Mouse (Mus musculus) hindbrain, embryonic 15.5 days (tissue): ENCODE results near the gene Rbm8a. TPM values are rescaled to one million over a fixed set of nuclear protein-coding genes. Genes with fewer than 3 reads are reported as not detected.

Experiments
- ATAC-seq: fragments of 200-750 bp; cut with Nextera tagmentation; 2 replicates; pipeline ENCODE4 v1.8.0; 2017; ENCODE audit warnings: low read depth, moderate number of reproducible peaks, moderate TSS enrichment; ENCODE audit not compliant: low FRiP score
- H3K27ac ChIP-seq: fragments of 300-500 bp; sonication (generic); replicated peaks from 2 replicates; pipeline ENCODE4 v1.5.1; 2015; ENCODE audit warnings: mild to moderate bottlenecking, inconsistent platforms
- H3K27me3 ChIP-seq: fragments of 300-500 bp; sonication (generic); 2 replicates; pipeline ENCODE4 v1.6.1; 2015; ENCODE audit warnings: control low read depth, inconsistent platforms
- H3K36me3 ChIP-seq: fragments of 300-500 bp; sonication (generic); 2 replicates; pipeline ENCODE4 v1.6.1; 2015; ENCODE audit warnings: control low read depth, inconsistent platforms
- H3K4me1 ChIP-seq: fragments of 300-500 bp; sonication (generic); replicated peaks from 2 replicates; pipeline ENCODE4 v1.6.1; 2015; ENCODE audit warnings: control low read depth, inconsistent platforms
- H3K4me2 ChIP-seq: fragments of 300-500 bp; sonication (generic); 2 replicates; pipeline ENCODE4 v1.6.1; 2015; ENCODE audit warnings: moderate library complexity, mild to moderate bottlenecking, inconsistent platforms
- H3K4me3 ChIP-seq: fragments of 300-500 bp; sonication (generic); 2 replicates; pipeline ENCODE4 v1.5.1; 2015; ENCODE audit warnings: mild to moderate bottlenecking, inconsistent platforms
- H3K9ac ChIP-seq: fragments of 300-500 bp; sonication (generic); 2 replicates; pipeline ENCODE4 v1.6.1; 2015; ENCODE audit warnings: inconsistent platforms
- H3K9me3 ChIP-seq: fragments of 300-500 bp; sonication (generic); 2 replicates; pipeline ENCODE4 v1.6.1; 2016; ENCODE audit warnings: control low read depth, inconsistent platforms
- WGBS: fragments of 180-500 bp; shearing (Covaris S2); methylation state at CpG from one replicate; pipeline ENCODE4 v1.1.7; 2015; 5-methylcytosine and 5-hydroxymethylcytosine counted together
- polyA plus RNA-seq: library from polyadenylated mRNA; unstranded; fragments of >200 nt; fragmentation: Nextera tagmentation; extraction: Ambion mirVana; gene quantifications from 2 replicates; pipeline ENCODE4 v1.2.1, GENCODE M21; 2015

Rbm8a gene
- polyA plus RNA-seq, 1 experiment from 2014 or later: 109 TPM

DNA sequence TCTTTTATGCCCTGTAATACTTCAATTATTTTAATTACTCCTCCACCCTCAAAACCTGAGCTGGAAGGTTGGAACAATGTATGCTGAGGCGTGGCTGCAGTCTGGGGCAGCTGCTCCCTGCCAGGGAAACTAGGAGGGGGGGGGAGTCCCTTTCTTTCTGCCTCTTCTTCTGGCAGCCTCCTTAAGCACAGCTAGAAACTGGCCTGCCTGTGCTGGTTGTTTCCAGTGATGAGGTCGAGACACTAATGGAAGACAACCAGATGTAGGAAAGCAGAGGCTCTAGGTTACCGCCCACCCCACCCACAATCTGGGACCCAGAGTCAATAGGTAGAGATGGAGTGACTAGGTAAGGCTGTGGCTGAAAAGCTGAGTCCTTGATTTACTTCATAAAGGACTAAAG lies 46.0 kb downstream of the Rbm8a start:
- Histone ChIP-seq H3K9me3 (no peaks in the 10 kb centered on the region), H3K27me3 (0 out of 2 replicates have a peak, but pooled peaks cover 4% of the 10 kb centered on the region), H3K4me1 (peaks cover 11% of the 10 kb centered on the region), H3K36me3 (no peaks in the 10 kb centered on the region), H3K9ac (no peak overlapping the region), H3K4me2 (no peak overlapping the region), H3K27ac (no peak overlapping the region), H3K4me3 (no peak overlapping the region)
- no peak for ATAC-seq
- WGBS: 24% methylated on average over 3 of the region's 3 CpGs

DNA sequence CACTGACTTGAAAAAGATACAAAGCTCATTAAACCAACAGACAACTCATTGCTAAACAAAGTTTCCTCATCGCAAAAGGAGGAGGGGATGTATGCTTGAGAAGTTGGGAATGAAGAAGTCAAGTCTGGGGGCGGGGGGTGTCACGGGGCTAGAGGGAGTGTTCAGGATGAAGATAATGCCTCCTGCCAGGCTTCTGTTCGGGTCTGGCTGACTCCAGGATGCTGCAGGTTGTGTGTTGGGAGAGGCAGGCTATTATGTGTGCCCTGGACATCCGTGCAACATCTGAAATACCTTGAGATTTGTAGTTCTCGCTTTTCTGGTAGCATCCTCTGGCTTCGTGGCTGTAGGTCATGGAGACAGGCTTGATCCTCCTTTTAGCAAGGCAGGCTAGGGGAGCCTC lies 48.7 kb downstream of the Rbm8a start:
- Histone ChIP-seq H3K9ac (no peak overlapping the region), H3K36me3 (no peaks in the 10 kb centered on the region), H3K4me1 (peaks cover 11% of the 10 kb centered on the region), H3K4me2 (no peak overlapping the region), H3K27me3 (no peaks in the 10 kb centered on the region), H3K27ac (no peak overlapping the region), H3K9me3 (no peaks in the 10 kb centered on the region), H3K4me3 (no peak overlapping the region)
- no peak for ATAC-seq
- 69% methylated on average over 7 of the region's 7 CpGs for WGBS

DNA sequence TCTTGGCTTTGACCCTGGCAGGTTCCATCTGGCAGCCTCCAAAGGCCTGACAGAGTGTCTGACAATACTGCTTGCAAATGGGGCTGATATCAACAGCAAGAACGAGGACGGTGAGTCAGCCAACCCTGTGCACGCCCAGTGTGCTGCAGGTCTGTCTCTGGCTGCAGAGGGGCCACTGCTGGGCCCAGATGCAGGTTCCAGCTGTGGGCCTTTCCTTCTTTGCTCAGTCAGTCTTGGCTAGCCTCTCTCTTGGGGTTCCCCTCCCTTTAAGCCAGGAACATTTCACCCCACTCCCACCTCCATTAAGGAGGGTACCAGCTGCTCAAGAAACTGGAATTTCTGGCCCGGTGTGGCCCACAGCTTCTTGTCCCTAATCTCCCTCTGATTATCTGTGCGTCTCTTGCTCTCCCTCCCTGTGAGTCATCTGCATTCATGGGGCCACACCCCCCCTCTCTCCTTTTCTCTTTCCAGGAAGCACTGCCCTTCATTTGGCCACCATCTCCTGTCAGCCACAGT lies 49.5 kb downstream of the Rbm8a start:
- Histone ChIP-seq H3K4me3 (no peak overlapping the region), H3K9ac (no peak overlapping the region), H3K4me2 (no peak overlapping the region), H3K9me3 (no peaks in the 10 kb centered on the region), H3K27ac (no peak overlapping the region), H3K27me3 (no peaks in the 10 kb centered on the region), H3K4me1 (peaks cover 11% of the 10 kb centered on the region), H3K36me3 (no peaks in the 10 kb centered on the region)
- ATAC-seq: peak; percentile 16; the same call in 1 of the 2 replicates
- WGBS: 36% methylated on average over 5 of the region's 5 CpGs

DNA sequence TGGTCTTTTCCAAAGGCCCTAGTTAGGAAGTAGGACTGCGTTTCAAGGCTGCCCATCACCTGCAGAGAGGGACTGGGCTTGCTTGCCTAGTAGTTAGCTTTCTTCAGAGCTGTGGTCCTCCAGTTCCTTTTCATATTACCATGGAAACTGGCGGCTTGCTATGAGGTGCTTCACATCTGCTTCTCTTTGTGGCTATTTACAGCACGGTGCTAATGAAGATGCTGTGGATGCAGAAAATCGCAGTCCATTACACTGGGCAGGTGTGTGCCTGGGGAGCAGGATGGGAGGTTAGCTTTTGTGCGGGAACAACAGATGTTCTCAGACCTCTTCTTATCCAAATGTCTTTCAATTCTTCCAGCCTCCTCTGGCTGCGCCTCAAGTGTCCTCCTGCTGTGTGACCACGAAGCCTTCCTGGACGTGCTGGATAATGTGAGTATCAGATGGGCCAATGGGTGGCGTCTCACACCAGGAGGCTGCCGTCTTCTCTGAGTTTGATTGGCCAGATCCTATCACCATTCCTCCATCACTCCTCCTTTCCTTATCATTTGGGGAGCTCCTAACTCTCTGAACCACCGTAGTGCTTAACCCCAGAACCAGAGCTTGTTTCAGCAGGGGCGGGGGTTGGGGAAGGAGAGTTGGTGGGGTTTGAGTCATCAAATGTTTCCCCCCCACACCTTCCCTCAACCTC lies 50.7 kb downstream of the Rbm8a start:
- Histone ChIP-seq H3K27me3 (peaks cover 3% of the 10 kb centered on the region; the same call in 1 of the 2 replicates), H3K36me3 (no peaks in the 10 kb centered on the region), H3K9me3 (no peaks in the 10 kb centered on the region), H3K4me1 (peaks cover 11% of the 10 kb centered on the region), H3K4me2 (no peak overlapping the region), H3K9ac (no peak overlapping the region), H3K27ac (0 out of 2 replicates have a peak overlapping the region, but pooled peaks have one; percentile 1), H3K4me3 (no peak overlapping the region)
- WGBS: 15% methylated on average over 12 of the region's 12 CpGs
- peak; percentile 47 for ATAC-seq

Other genes with a start within 250 kb of the Rbm8a start
- not detected in 2 replicates for gene BC107364, start 177.6 kb upstream of the Rbm8a start, polyA plus RNA-seq
- 1.9 and 2.0 TPM in 2 replicates for gene Hfe2, start 104.8 kb upstream of the Rbm8a start, polyA plus RNA-seq
- gene Txnip, start 72.0 kb upstream of the Rbm8a start, polyA plus RNA-seq: 48.2 and 53.0 TPM in 2 replicates
- gene Gm16253, start 52.9 kb upstream of the Rbm8a start, polyA plus RNA-seq: 1.8 and 2.2 TPM in 2 replicates
- gene Polr3gl, start 35.8 kb upstream of the Rbm8a start, polyA plus RNA-seq: 36.8 and 38.8 TPM in 2 replicates
- 16.7 and 19.9 TPM in 2 replicates for gene Ankrd34a, start 33.3 kb upstream of the Rbm8a start, polyA plus RNA-seq
- gene Lix1l, start 28.8 kb upstream of the Rbm8a start, polyA plus RNA-seq: 5.4 and 6.1 TPM in 2 replicates
- 54.7 and 59.9 TPM in 2 replicates for gene Pex11b, start 5.4 kb downstream of the Rbm8a start, polyA plus RNA-seq
- gene Gm42957, start 5.5 kb downstream of the Rbm8a start, polyA plus RNA-seq: 0.05 and 0.13 TPM in 2 replicates
- gene Itga10, start 15.7 kb downstream of the Rbm8a start, polyA plus RNA-seq: 1.1 and 1.4 TPM in 2 replicates
- 2.2 and 2.7 TPM in 2 replicates for gene Ankrd35, start 40.2 kb downstream of the Rbm8a start, polyA plus RNA-seq
- gene Pias3, start 66.5 kb downstream of the Rbm8a start, polyA plus RNA-seq: 38.3 and 42.6 TPM in 2 replicates
- 19.0 and 19.4 TPM in 2 replicates for gene Nudt17, start 78.6 kb downstream of the Rbm8a start, polyA plus RNA-seq
- 29.7 and 31.1 TPM in 2 replicates for gene Polr3c, start 97.7 kb downstream of the Rbm8a start, polyA plus RNA-seq
- 72.2 and 76.6 TPM in 2 replicates for gene Rnf115, start 97.7 kb downstream of the Rbm8a start, polyA plus RNA-seq
- gene Pdzk1, start 199.4 kb downstream of the Rbm8a start, polyA plus RNA-seq: 0.16 TPM in 1 of 2 replicates, not detected in the other
- 0.26 and 0.29 TPM in 2 replicates for gene Cd160, start 199.4 kb downstream of the Rbm8a start, polyA plus RNA-seq